Mouse (Mus musculus): ENCODE results near the gene Slc3a1.
A peak's percentile ranks its signal among the peaks of the same experiment; 100 is the strongest.

The Slc3a1 gene

DNA sequence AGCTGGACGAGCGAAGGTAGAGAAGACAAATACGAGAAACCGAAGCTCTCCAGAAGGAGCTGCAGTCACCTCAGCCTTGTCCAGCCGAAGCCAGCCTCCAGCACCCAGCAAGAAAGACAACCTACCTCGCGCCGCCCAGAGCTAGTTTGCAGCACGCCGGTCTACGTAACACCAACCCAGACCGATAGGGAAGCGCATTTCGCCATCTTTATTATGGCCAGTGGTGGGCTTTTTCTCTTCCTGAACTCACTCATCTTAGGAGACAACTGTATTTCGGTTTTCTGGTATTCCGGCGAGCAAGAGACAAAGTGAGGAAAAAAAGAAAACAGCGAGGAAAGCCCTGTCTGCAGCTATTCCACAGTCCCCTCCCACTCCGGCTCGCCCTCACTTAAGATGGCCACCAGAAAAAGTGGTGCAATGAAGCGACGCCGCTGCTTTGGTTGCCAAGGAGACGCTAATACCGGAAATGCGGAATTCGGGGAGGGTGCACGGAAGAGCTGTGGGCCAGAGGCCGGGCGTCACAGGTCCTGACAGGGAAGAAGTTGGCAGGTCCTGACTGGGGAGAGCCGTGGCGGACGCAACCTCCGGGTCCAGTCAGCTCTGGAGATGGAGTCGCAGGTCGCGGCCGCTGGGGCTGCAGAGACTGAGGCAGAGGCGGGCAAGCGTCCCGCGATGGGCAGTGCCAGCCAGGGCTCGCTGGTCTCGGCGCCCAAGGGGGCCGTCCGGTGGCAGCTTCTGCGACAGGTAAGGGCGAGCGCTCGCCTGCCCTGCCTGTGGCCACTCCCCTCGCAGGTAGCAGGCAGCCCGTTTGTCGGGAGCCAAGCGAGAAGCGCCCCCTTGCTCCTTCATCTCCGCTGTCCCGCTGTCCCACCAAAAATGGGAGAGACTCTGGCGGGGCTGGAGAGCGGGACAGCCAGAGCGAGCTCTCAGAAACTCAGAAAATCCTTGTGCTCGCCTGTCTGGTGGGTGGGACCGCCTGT is 62.2 kb downstream of the Slc3a1 start, which contains the start of the genes Prepl and Camkmt:
Gene Prepl, minus strand, starts transcription at position 122 of the 980 bp plus-strand sequence.
Gene Camkmt, plus strand, starts transcription at position 433 of the 980 bp plus-strand sequence.
- DNase-seq, result peak; percentile 92

DNA sequence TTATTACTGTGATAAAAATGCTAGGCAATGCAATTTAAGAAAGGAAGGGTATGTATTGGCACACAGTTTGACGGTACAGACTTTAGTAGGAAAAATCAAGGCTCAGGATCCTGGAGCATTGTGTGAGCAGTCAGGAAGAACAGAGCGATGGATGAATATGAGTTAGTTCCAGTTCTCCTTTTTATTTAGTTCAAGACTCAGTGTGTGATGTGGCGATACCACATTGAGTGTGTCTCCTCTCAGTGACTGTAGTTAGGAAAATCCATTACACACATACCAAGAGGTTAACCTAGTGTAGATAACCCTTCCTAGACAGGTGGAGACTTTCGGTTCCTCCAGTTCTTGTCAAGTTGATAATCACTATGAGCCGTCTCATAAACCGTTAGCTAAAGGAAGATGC is 63.6 kb downstream of the Slc3a1 start:
- DNase-seq, result no peak

GRCm38 (mm10) chr17:85096396-85096795 is 68.2 kb downstream of the Slc3a1 start:
- DNase-seq, result no peak

- no peak for DNase-seq
Observed at GRCm38 (mm10) chr17:85098677-85099323, 70.6 kb downstream of the Slc3a1 start.

GRCm38 (mm10) chr17:85100232-85100631 is 72.1 kb downstream of the Slc3a1 start:
- no peak for DNase-seq

- no peak for DNase-seq
Observed at GRCm38 (mm10) chr17:85101751-85102150, 73.6 kb downstream of the Slc3a1 start.

GRCm38 (mm10) chr17:85103310-85103709 is 75.1 kb downstream of the Slc3a1 start:
- no peak for DNase-seq

DNA sequence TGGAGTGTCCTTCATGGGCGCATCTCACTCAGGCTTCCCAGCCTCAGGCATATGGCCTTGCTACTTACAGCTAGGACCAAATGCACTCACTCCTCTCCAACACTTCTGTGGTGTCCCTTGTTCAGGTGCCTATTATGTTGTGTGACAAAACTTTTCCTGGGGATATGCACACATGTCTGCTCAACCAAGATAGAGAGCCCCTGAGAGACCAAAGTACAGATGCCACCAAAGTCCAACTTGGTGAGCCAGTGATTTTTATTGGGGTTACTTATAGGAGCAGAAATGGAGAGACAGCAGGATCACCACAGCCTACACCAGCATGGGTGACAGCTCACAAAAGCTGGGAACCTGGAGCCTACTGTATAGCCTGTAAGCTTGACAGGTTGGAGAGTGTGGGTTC is 82.5 kb downstream of the Slc3a1 start:
- DNase-seq, result no peak

DNA sequence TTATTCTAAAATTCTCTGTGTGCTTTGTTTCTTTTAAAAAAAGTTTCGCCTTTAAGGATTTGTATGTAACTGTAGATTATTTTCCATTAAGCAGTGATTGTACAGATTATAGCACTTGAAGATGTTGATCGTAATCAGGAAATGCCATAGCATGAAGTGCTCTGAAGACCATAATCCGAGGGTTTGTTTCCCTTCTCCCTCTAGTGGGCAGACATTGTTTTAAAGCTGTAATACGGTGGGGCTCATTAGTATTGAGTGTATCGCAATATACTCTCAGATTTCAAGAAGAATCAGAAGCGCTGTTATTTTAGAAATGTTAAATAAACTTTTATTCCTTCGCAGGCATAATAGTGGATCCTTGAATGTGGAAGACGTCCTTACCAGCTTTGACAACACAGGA is 85.3 kb downstream of the Slc3a1 start:
- no peak for DNase-seq
